Mouse (Mus musculus): ENCODE measurements around the gene Iqcm.
"Not testable (repeated sequence)": the region's sequence is repeated elsewhere in the genome, so short reads cannot be mapped to it uniquely, and the experiment has no call there.

Iqcm gene

DNA sequence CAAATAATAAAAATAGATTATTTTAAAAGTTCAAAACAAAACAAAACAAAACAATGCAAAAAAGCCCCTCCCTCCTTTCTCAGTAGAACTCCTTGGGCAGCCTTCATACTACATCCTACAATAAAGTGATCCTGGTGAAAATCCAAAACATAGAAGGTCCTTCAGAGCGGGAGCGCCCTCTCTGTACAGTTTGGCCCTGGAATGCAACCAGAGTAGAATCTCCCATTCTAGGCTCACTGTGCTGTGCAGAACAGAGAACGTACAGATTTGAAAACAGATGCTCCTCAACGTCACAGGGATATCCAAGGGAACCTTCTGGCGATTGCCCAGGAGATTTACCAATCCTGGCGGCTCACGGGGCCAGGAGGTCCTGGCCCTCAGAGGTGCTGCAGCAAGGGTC, at the start of gene Iqcm:
Gene Iqcm (plus strand): TSS at position 301 of the 400 bp plus-strand sequence.
- DNase-seq (ENCODE audit: low read depth): no peak

DNA sequence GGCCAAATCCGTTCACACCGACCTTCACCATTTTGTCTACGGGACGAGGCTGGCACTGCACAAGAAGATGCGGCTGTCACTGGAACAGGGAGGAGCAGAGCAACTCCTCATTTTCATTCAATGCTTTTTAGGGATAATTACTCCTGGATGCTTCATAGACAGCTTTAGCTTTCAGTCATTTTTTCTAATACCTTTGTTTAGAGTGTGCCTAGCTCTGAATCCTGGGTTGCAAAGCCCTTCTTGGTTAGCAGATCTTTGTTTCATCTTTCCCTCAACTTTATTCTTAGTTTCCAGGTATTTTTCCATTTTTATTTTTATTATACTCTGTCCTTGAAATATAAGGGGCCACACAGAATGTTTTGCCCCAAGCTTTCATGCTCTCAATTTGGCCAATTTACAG, 42.0 kb upstream of the Iqcm start, which contains the start of gene Gm10358:
Gene Gm10358 (minus strand): TSS at position 101 of the 400 bp plus-strand sequence.
- no peak for DNase-seq (ENCODE audit: low read depth)

DNA sequence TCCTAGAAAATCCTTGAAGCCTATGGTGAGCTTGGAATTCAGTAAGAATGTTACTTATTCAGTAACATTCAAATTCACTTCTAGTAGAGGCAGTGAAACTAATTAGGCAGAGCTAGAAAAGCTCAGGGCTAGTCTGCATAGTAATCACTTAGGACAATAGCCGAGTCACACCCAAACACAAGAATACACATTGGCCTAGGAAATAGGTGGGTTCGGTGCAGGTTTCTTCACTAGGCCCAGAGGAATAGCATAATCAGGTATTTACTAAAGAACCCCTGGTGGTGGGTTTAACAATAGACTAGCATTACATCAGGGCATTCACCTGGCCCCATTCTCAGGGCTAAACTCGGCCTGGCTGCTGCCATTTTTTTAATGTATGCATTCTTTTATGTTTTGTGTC, 32.8 kb upstream of the Iqcm start:
- not testable (repeated sequence) for DNase-seq (ENCODE audit: low read depth)

DNA sequence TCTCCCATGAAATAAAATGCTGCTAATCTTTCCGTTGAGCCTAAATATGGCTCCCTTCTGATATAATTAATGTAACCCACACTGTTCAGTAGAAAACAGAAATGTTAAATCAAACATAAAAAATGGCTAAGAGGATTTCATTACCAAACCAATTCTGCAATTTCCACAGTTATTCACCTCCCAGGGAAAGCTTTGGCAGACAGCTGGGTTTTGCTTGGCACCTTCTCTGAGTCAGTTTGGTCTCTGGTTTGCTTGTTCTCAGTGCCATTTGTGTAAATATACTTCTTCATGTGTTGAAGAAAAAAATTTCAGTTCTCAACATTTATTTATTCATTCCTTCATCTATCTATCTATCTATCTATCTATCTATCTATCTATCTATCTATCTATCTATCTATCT, 28.3 kb downstream of the Iqcm start:
- DNase-seq (ENCODE audit: low read depth): no peak

DNA sequence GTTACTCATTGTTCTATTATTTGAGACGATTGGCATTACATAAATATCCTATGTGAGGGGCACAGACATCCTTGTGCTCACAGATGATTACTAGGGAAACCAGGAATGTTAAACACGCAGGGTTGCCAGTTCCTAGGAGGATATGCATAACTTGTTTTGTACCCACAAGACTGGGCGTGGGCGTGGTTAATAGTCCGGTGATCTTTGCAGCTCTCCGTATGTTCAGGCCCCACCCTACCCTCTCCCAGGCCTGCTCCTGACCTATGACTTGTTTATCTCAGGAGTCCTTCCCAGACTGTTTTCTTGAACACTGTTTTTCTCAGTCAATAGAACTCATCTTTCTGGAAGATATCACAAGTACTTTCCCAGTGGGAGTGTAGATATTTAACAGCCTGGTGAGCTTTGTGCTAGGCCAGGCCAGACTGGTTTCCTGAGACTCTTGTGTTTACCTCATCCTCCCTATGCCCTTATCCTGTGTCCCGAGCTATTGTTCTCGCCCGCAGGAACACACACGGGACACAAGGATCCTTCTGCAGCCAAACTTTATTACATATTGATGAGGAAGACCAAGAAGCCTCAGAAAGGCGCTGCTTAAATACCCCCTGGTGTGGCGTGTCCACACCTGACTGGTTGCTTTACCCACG, 40.7 kb downstream of the Iqcm start:
- no peak for DNase-seq (ENCODE audit: low read depth)

DNA sequence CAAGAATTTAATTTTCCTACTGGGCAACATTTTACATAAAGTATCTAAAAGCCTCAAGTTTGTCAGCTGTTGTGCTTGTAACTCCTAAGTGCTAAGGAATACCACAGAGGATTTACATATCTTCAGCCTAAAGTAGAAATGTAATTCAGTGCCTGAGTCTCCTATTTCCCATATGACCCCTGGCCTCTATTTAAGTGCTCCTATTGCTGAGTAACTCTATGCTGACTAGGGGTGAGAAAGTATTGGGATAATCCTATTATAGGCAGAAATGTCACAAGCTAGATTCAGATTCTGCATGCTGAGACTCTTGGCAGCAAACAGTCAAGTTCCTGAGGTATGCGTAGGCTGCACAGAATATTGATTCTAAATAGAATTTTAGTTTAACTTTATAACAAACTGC, 60.8 kb downstream of the Iqcm start:
- no peak for DNase-seq (ENCODE audit: low read depth)

DNA sequence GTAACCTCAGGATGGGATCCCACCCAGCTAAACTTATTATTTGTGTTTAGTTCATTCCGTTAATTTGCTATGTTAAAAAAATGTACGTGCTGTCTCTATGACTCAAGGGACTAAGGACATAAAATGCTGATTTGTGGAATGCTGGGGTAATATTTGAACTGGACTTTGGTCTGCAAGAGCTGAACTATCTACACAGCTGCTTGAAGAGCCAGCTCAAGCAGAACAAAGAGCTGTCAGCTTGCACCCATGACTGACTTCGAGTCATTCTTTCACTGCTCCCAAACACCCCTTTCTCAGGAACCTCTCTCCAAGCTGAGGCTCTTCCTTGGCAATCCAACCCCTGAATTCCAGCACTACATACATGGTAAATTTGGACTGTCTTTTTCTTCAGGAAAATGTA, 65.3 kb downstream of the Iqcm start:
- DNase-seq (ENCODE audit: low read depth): no peak

DNA sequence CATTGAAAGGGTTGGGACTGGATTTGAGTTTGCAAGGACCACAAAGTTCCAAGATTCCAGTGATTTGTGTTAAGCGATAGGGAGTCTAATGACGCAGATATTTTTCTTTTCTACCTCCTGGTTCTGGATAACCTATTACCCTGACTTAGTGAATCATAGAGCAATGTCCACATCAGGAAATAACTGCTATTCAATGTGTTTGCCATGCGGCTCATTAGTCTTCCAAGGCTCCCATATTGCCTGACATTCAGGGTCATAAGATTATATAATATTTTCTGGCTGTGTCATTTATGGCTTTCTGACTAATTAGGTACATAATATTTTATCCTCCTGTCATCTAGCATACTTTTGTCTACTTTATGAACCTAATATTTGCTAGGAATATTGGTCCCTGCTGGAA, 100.8 kb downstream of the Iqcm start:
- DNase-seq (ENCODE audit: low read depth): no peak

DNA sequence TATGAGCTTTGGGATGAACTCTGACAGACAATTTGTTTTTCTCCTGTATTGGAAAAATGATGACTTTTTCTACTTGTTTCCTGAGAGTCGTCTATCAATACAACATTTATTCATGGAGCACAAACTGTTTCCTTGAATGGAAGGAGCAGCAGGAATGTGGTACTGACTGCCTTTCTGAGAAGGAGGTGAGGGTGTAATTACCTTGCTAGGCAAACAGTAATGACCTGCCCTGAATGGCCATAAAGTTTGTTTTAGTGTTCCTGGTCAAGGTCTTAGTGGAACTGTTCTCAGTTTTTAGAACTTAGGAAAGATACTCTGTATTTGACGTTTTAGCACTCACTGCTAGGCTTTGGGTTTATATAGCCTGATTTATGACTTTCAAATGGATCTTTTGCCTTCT, 147.8 kb downstream of the Iqcm start:
- DNase-seq (ENCODE audit: low read depth): no peak

DNA sequence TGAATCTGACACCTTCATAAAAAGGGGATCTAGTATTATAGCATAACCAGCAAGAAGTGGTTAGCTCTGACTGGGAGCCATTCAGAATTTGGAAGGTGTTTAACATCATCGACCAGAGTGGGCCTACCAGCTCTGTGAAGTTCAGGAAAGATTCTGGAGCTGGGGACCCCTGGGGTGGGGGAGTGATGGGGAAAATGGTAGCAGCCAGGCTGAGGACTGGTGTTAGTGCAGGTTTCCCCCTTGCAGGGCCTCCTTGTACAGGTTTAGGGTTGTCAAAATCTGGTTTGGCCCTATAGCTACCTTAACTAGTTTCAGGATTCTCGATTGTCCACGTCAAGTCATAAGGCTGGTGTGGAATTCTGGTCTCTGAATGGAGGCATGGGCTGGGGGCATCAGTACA, 194.5 kb downstream of the Iqcm start:
- no peak for DNase-seq (ENCODE audit: low read depth)

DNA sequence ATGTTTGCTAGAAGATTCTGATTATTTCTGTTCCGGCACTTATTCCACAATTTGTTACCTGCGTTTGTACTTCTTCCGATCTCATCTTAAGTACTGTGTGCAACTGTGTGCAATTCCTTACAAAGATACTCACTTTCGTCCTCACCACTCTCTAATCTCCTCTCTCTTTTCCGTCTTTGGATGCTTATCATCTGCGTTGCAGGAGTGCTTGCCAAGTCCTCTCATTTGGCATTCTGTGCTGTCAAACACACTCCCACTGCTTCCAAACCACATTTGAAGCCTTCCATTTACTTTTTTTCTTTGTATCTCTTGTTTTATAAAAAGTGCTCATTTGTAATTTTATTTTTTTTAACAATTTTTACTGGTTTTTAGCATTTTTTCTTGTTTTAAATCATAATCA, 210.8 kb downstream of the Iqcm start:
- no peak for DNase-seq (ENCODE audit: low read depth)

DNA sequence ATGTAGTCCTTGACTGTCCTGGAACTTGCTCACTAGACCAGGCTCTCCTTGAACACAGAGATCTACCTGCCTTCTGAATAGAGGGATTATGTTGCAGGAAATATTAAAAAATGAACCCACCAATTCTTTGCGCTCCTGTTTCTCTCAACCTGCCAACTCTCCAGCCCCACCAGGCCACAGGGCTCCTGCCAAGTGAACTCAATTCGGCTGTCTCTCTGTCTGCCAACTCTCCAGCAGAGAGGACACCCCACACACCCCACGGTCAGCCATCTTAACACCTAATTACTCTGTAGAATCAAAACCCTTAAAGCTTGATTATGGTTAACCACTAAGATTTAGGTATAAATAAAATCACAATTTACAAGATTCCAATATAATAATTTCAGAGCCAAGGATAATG, 298.1 kb downstream of the Iqcm start:
- no peak for DNase-seq (ENCODE audit: low read depth)

DNA sequence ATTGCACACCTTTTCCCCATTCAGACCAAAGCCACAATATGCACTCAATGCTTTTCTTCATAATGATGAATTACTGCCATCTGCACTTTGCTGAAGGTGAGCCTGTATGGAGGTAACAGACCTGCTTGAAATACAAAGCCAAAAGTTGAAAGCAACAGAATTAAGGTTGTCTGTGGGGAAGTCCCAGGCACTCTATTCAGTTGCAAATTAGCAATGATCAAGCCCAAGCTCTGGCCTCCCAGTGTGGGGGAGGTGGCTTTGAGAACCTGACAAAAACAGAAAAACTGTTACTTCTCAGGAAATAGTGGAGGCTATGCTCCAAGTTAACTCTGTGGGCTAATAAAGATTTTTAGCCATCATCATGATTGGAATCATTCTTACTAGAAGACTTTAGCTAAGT, 307.1 kb downstream of the Iqcm start:
- no peak for DNase-seq (ENCODE audit: low read depth)

DNA sequence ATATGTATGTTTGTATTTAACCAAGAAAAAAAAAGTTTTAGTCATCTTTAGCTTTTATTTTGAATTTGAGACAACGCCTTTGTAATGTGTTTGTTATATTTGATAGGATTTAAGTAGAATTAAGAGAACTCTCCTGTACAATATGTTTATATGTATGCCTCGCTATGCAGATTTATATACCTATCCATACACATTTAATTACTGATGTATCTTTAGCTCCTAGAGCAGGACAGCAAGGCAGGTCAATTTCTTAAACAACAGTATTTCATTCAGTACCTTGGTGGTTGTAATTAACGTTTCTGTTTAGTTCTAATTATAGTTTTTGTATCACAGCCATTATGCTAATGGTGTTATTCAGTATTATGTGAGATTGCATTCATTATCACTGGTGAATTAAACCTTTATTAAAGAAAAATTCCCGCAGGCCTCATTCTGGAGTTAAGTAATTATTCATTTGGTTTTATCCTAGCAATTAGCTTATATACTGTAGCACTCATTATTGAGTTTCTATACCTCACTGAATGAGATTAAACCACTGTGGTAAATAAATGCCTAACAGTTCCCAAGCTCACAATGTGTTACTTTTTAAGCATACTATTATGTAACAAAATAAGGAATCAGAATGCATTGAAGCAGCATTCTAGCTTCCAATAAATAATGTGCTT, 380.1 kb downstream of the Iqcm start:
- no peak for DNase-seq (ENCODE audit: low read depth)

DNA sequence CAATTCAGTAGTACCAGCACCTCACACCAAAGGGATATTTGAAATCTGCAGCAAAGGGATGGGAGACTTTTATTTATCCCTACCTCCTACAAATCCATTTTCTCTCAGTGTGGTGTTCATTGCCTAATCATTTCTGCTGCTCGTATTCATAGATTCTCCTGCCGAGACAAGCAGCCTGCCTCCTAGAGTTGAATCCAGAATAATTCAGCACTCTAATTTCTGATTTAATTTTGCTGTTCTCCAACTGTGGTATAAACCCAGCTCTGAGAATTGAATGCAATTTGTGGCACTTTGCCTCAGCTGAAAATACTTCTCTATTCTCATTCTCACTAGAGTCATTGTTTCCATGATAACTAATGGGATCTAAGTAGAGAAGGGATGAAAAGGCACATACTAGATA, 386.8 kb downstream of the Iqcm start:
- no peak for DNase-seq (ENCODE audit: low read depth)

DNA sequence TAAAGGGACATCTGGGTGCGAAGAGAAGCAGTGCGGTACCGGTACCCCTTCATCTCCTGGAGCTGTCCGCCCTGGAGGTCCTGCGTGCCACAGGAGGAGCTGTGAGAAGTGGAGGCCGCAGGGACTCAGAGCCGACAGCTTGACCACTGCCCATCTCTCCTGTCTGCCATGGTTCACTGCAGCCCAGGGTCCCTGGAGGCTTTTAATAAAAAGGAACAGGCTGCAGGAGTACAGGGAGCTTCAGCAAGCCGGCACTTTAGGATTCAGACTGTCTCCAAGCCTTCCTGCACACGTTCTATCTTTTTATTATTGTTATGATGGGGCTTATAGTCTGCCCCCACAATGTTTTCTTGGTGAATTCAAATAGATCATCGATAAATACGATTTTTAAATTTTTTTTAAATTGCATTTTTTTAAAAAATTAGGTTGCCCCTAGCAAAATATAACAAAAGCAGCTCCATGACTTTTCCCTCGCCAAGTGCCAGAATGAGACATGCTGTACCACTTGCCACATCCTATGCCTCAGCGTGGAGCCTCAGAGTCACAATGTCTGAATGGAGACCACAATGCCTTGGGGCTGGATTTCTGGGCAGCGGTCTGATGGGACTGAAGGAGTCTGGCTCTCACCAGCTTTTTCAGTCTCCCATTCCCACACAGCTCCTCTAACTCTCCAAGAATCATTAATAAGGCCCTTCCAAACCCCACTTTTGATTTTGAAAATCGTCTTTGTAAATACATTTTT, 469.3 kb downstream of the Iqcm start:
- DNase-seq (ENCODE audit: low read depth): no peak

DNA sequence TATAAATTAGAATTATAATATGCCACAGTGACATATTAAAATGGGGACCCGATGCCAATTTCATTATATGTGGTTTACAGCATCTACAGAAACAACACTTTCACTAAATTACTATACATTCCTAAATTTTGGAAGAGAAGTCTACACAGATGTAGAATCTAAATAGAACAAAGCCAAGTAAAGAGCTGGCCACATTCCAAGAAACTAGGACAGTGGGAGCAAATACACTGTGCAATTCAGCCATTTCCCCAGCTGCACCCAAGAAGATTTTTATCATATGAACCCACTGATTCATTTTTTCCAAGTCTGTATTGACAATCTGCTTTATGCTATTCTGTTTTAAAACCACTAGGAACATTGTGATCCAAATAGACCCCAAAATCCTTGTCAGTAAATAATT, 500.7 kb downstream of the Iqcm start:
- DNase-seq (ENCODE audit: low read depth): no peak

DNA sequence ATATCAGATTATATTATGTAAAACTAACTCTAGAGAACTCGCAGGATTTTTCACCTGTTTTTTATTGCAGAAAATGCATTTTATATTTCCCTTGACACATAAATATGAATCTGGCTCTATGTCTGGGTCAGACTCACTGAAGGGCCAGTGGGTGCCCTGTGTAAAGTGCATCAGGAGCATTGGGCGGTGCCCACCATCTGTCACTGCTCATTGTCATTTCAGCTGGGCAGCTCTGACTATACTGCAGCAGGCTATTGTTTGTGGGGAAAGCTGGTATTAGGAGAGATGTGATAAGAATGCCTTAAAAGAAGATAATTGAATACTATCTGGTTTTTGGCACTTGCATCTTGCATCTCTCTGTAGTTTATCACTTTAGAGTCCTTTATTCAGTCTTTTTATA, 507.5 kb downstream of the Iqcm start:
- no peak for DNase-seq (ENCODE audit: low read depth)

DNA sequence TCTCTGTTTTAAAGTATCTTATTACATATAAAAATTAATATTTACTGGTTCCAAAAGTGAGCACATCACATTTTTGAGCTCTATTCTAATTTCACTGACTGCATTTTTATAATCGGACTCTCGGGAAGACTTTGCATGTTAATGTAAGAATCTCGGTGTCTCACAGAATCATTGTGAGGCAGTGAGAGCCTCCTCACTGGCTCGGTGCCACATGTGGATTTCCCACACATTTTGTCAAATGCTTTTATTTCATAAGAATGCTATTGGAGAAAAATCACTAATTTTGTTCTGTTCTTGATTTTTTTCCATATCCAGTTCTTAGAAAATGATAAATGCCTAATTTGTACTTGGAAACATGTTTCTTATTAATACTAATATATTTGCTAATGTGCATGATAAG, 570.0 kb downstream of the Iqcm start:
- DNase-seq (ENCODE audit: low read depth): no peak
